In the genomic region with DNA sequence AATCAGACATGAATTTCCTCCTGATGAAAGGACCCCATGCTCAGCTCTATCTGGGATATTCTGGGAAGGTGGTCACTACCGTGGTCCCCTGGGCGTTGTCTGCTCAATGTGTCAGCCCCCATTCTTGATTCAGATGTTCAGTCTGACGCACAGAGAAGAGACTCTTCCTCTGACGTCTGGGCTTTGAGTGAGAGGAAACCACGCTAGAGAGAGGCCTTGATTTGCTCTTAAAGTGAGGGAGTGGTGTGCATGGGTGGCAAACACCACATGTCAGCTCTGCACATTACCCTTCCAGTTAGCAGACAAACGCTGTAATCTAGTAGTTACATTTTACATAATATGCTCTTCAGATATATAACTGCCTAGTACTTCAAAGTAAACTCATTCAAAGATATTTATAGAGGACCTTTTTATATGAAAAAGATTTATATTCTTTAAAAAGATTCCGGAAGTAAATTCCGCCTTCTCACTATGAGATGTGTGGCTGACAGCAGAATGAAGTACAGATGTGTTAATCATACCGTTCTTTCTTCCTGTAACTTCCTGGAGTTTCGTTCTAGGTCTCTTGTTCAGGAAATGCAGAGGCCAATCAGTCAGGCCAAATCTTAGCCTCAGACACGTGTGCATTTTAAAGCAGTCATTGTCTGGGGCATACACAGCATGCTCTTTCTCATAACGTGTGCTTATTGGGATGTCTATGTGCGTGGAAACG, we compare ENCODE assay signal across 14 mouse cellular contexts.
DNase-seq lines count a peak whose midpoint lies in the region; ATAC-seq and TF ChIP-seq lines count a peak whose summit lies in the region.
"Had no signal": no experiment of that assay in that cellular context is flagged by ENCODE, and none has a peak within 500 bp of the region (broad histone marks: within the 10 kb centered on the region; RNA-seq: fewer than 3 reads in every experiment).

No protein-coding gene starts in this region.

- no peak for TF ChIP-seq EP300 in lung, postnatal 0 days (IDR thresholded peaks at IDR 0.05)

- no peak overlapping the region for H3K4me3 ChIP-seq in intestine, embryonic 14.5 days (ENCODE audit: low read depth, low read length)
- no peak overlapping the region for H3K4me3 ChIP-seq in intestine, embryonic 15.5 days (replicated peaks)
- H3K4me3 ChIP-seq in lung, postnatal 0 days (ENCODE audit: low read depth, low read length): no peak overlapping the region
- no peak overlapping the region for H3K4me3 ChIP-seq in embryonic facial prominence, embryonic 14.5 days (ENCODE audit: low read depth, low read length)
- no peak overlapping the region for H3K4me3 ChIP-seq in stomach, embryonic 16.5 days (replicated peaks; ENCODE audit: low read length)
- no peak overlapping the region for H3K4me3 ChIP-seq in hindbrain, embryonic 12.5 days
- H3K4me3 ChIP-seq: hindbrain, embryonic 13.5 days had no signal

- H3K36me3 ChIP-seq in intestine, embryonic 14.5 days (ENCODE audit: control insufficient read depth, insufficient read depth, low read length): no peaks in the 10 kb centered on the region
- H3K36me3 ChIP-seq in intestine, embryonic 15.5 days: no peaks in the 10 kb centered on the region
- no peaks in the 10 kb centered on the region for H3K36me3 ChIP-seq in lung, postnatal 0 days (ENCODE audit: insufficient read depth, low read length)
- H3K36me3 ChIP-seq in embryonic facial prominence, embryonic 14.5 days (ENCODE audit: control insufficient read depth, insufficient read depth, low read length): no peaks in the 10 kb centered on the region
- no peaks in the 10 kb centered on the region for H3K36me3 ChIP-seq in stomach, embryonic 16.5 days (ENCODE audit: control insufficient read depth, insufficient read depth, low read length)
- no peaks in the 10 kb centered on the region for H3K36me3 ChIP-seq in hindbrain, embryonic 12.5 days
- H3K36me3 ChIP-seq: hindbrain, embryonic 13.5 days had no signal

- H3K9ac ChIP-seq in intestine, embryonic 14.5 days (ENCODE audit: low read length): no peak overlapping the region
- H3K9ac ChIP-seq in intestine, embryonic 15.5 days: no peak overlapping the region
- H3K9ac ChIP-seq in lung, postnatal 0 days (replicated peaks; ENCODE audit: low read depth): no peak overlapping the region
- no peak overlapping the region for H3K9ac ChIP-seq in embryonic facial prominence, embryonic 14.5 days (ENCODE audit: low read depth, low read length)
- H3K9ac ChIP-seq in stomach, embryonic 16.5 days (ENCODE audit: low read length): no peak overlapping the region
- H3K9ac ChIP-seq in hindbrain, embryonic 12.5 days: no peak overlapping the region
- H3K9ac ChIP-seq: hindbrain, embryonic 13.5 days had no signal

- peaks cover 19% of the 10 kb centered on the region; the same call in 1 of the 2 replicates for H3K4me1 ChIP-seq in intestine, embryonic 14.5 days (replicated peaks; ENCODE audit: control insufficient read depth, insufficient read depth, low read length)
- no peaks in the 10 kb centered on the region for H3K4me1 ChIP-seq in intestine, embryonic 15.5 days (replicated peaks)
- peaks cover 4% of the 10 kb centered on the region; the same call in 1 of the 2 replicates for H3K4me1 ChIP-seq in lung, postnatal 0 days (ENCODE audit: insufficient read depth, low read depth, low read length)
- H3K4me1 ChIP-seq in embryonic facial prominence, embryonic 14.5 days (ENCODE audit: control insufficient read depth, insufficient read depth, low read length): peaks cover 6% of the 10 kb centered on the region; the same call in 1 of the 2 replicates
- 0 out of 2 replicates have a peak, but pooled peaks cover 3% of the 10 kb centered on the region for H3K4me1 ChIP-seq in stomach, embryonic 16.5 days (ENCODE audit: control insufficient read depth, insufficient read depth, low read length)
- H3K4me1 ChIP-seq in hindbrain, embryonic 12.5 days: no peaks in the 10 kb centered on the region
- H3K4me1 ChIP-seq: hindbrain, embryonic 13.5 days had no signal

- no peak for TF ChIP-seq CTCF in lung, postnatal 0 days (IDR thresholded peaks at IDR 0.05)

- H3K9me3 ChIP-seq in intestine, embryonic 14.5 days (ENCODE audit: control insufficient read depth, low read length): no peaks in the 10 kb centered on the region
- H3K9me3 ChIP-seq in intestine, embryonic 15.5 days: no peaks in the 10 kb centered on the region
- H3K9me3 ChIP-seq in lung, postnatal 0 days (ENCODE audit: low read length): no peaks in the 10 kb centered on the region
- H3K9me3 ChIP-seq in embryonic facial prominence, embryonic 14.5 days (ENCODE audit: control insufficient read depth, low read length): no peaks in the 10 kb centered on the region
- H3K9me3 ChIP-seq in stomach, embryonic 16.5 days (replicated peaks; ENCODE audit: control insufficient read depth, low read length): no peaks in the 10 kb centered on the region
- H3K9me3 ChIP-seq in hindbrain, embryonic 12.5 days (replicated peaks): no peaks in the 10 kb centered on the region
- H3K9me3 ChIP-seq: hindbrain, embryonic 13.5 days had no signal

- DNase-seq in intestine, embryonic 14.5 days (ENCODE audit: low spot score): no peak
- peak; percentile 33 for DNase-seq in lung, postnatal 0 days (ENCODE audit: low spot score)
- DNase-seq in lung, postnatal 36 days: no peak
- peak; percentile 36 for DNase-seq in embryonic facial prominence, embryonic 14.5 days (ENCODE audit: low spot score)
- DNase-seq: adrenal gland, postnatal 10 days; liver; thymus, postnatal 36 days had no signal

- H3K27me3 ChIP-seq in intestine, embryonic 14.5 days (replicated peaks; ENCODE audit: control insufficient read depth, insufficient read depth, low read length): no peaks in the 10 kb centered on the region
- no peaks in the 10 kb centered on the region for H3K27me3 ChIP-seq in intestine, embryonic 15.5 days (replicated peaks)
- H3K27me3 ChIP-seq in lung, postnatal 0 days (replicated peaks; ENCODE audit: insufficient read depth, low read length): no peaks in the 10 kb centered on the region
- no peaks in the 10 kb centered on the region for H3K27me3 ChIP-seq in embryonic facial prominence, embryonic 14.5 days (replicated peaks; ENCODE audit: control insufficient read depth, insufficient read depth, low read length)
- H3K27me3 ChIP-seq in stomach, embryonic 16.5 days (ENCODE audit: control insufficient read depth, insufficient read depth, low read length): no peaks in the 10 kb centered on the region
- H3K27me3 ChIP-seq in hindbrain, embryonic 12.5 days: no peaks in the 10 kb centered on the region
- H3K27me3 ChIP-seq: hindbrain, embryonic 13.5 days had no signal

- WGBS in intestine, embryonic 14.5 days: 54% methylated on average over 14 of the region's 14 CpGs
- 50% methylated on average over 14 of the region's 14 CpGs for WGBS in intestine, embryonic 15.5 days
- WGBS in lung, postnatal 0 days: 30% methylated on average over 14 of the region's 14 CpGs
- WGBS in embryonic facial prominence, embryonic 14.5 days: 51% methylated on average over 14 of the region's 14 CpGs
- WGBS in stomach, embryonic 16.5 days: 56% methylated on average over 14 of the region's 14 CpGs
- 74% methylated on average over 14 of the region's 14 CpGs for WGBS in hindbrain, embryonic 12.5 days

- ATAC-seq in intestine, embryonic 14.5 days (replicated peaks; ENCODE audit: low FRiP score, low TSS enrichment, low read depth): no peak
- ATAC-seq in intestine, embryonic 15.5 days: no peak
- ATAC-seq in lung, postnatal 0 days: peak; percentile 38
- 0 out of 2 replicates have a peak, but pooled peaks have one; percentile 9 for ATAC-seq in embryonic facial prominence, embryonic 14.5 days (ENCODE audit: low read depth)
- no peak for ATAC-seq in stomach, embryonic 16.5 days (ENCODE audit: insufficient read depth, low FRiP score)
- ATAC-seq in hindbrain, embryonic 12.5 days (ENCODE audit: low FRiP score): no peak
- ATAC-seq: forebrain, embryonic 16.5 days; midbrain, embryonic 16.5 days had no signal

- no peak overlapping the region for H3K4me2 ChIP-seq in intestine, embryonic 14.5 days (ENCODE audit: low read length)
- H3K4me2 ChIP-seq in intestine, embryonic 15.5 days (replicated peaks): no peak overlapping the region
- no peak overlapping the region for H3K4me2 ChIP-seq in lung, postnatal 0 days (replicated peaks; ENCODE audit: low read depth, low read length)
- H3K4me2 ChIP-seq in embryonic facial prominence, embryonic 14.5 days (ENCODE audit: low read depth, low read length): no peak overlapping the region
- no peak overlapping the region for H3K4me2 ChIP-seq in stomach, embryonic 16.5 days (ENCODE audit: low read depth, low read length)
- no peak overlapping the region for H3K4me2 ChIP-seq in hindbrain, embryonic 12.5 days (replicated peaks)
- H3K4me2 ChIP-seq: hindbrain, embryonic 13.5 days had no signal

- H3K27ac ChIP-seq in intestine, embryonic 14.5 days (ENCODE audit: low read depth): 0 out of 2 replicates have a peak overlapping the region, but pooled peaks have one; percentile 11
- no peak overlapping the region; the same call in 1 of the 2 replicates for H3K27ac ChIP-seq in intestine, embryonic 15.5 days
- H3K27ac ChIP-seq in lung, postnatal 0 days (ENCODE audit: low read length): no peak overlapping the region
- H3K27ac ChIP-seq in embryonic facial prominence, embryonic 14.5 days (replicated peaks; ENCODE audit: low read depth, low read length): peak overlapping the region; percentile 44; the same call in 1 of the 2 replicates
- H3K27ac ChIP-seq in stomach, embryonic 16.5 days (ENCODE audit: low read length): peak overlapping the region; percentile 9; the same call in 1 of the 2 replicates
- no peak overlapping the region for H3K27ac ChIP-seq in hindbrain, embryonic 12.5 days
- H3K27ac ChIP-seq: hindbrain, embryonic 13.5 days; macrophage had no signal

Comparison
In these comparisons a context has a peak if more than half of its experiments do, and no peak if none do; other contexts are left out.
1. DNase-seq: peak in lung, postnatal 0 days (single experiment) and embryonic facial prominence, embryonic 14.5 days (single experiment); none in intestine, embryonic 14.5 days (single experiment) and lung, postnatal 36 days (single experiment).
2. H3K27ac ChIP-seq: peak in intestine, embryonic 14.5 days (single experiment), embryonic facial prominence, embryonic 14.5 days (single experiment) and stomach, embryonic 16.5 days (single experiment); none in intestine, embryonic 15.5 days (single experiment), lung, postnatal 0 days (single experiment) and hindbrain, embryonic 12.5 days (single experiment).
3. ATAC-seq: peak in lung, postnatal 0 days (single experiment) and embryonic facial prominence, embryonic 14.5 days (single experiment); none in intestine, embryonic 14.5 days (single experiment), intestine, embryonic 15.5 days (single experiment), stomach, embryonic 16.5 days (single experiment) and hindbrain, embryonic 12.5 days (single experiment).